Mouse (Mus musculus) olfactory bulb, adult 2 months (tissue): ENCODE data around the gene Wsb2.

Experiments
- CTCF ChIP-seq: fragments of 200-500 bp; IDR thresholded peaks from 2 replicates; pipeline ENCODE4 v1.5.1; 2012; ENCODE audit warnings: low read depth, mild to moderate bottlenecking, low read length, moderate library complexity; ENCODE audit not compliant: insufficient read depth
- POLR2A ChIP-seq: fragments of 200-500 bp; IDR thresholded peaks from 2 replicates; pipeline ENCODE4 v1.6.1; 2012; ENCODE audit warnings: mild to moderate bottlenecking, low read depth, low read length, moderate library complexity; ENCODE audit not compliant: insufficient read depth

- TF ChIP-seq POLR2A (no peak), CTCF (no peak)
Measured at GRCm38 (mm10) chr5:117346281-117346680, 10.8 kb upstream of the Wsb2 start.
